Mouse (Mus musculus): ENCODE measurements around the gene 6030408B16Rik.

DNA sequence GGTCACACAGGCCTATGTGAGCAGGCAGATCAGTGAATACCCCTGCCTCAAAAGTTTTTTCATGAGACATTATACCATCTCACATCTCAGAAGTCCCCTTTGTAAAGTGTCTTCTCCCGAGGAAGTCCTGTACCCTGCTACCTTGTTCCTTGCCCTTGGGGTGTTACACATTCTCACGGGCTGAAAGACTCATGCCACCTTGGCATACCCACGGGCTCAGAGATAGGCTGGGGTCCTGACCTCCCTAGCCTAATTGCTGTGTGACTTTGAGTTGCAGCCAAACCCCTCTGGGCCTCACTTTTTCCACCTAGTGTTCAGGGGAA is 39.5 kb upstream of the 6030408B16Rik start:
- TF ChIP-seq POLR2A (IDR thresholded peaks at IDR 0.05; ENCODE audit: insufficient read depth, low read depth, low read length) (no peak), CTCF (IDR thresholded peaks at IDR 0.05; ENCODE audit: insufficient read depth, low read depth, low read length) (no peak)
